Mouse (Mus musculus): ENCODE results near the gene Slc8a1.

DNA sequence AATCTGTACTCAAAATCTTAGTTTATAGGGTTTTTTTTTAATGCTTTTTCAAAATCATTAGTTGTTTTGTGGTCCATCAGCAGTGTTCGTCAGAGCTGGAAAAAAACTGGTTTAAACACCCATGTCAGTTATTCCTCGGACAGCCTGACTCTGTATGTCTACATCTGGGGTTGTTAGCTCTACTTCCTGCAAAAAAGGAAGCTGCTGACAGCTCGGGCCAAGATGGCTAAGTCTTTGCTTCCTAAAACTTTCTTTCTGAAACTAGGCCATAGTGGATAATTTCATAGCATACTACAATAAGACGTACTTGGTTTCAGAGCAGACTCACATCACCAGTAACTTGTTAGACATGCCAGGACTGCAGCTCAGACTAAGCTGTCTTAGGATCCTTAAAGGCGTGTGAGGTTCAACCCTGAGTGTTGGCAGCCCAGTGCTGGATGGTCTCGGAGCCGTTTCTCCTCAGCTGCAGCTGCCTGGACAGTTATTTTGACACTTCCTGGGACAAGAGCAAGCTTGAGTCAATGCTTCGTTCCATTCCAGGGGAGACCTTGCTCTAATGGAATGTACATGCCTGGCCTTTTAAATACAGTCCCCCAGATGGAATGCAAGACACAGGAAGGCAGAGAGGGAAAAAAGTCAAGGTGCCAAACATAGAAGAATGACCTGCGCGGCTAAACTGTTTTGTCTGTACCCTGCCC, 158.3 kb downstream of the Slc8a1 start:
- TF ChIP-seq CTCF (IDR thresholded peaks at IDR 0.05; ENCODE audit: low read depth) (no peak), EP300 (IDR thresholded peaks at IDR 0.05; ENCODE audit: low read depth) (no peak)

Data from heart, postnatal 0 days (tissue).